Mouse (Mus musculus) gastrocnemius, postnatal 4 days (tissue): ENCODE results near the gene Fam189a1. TPM values are rescaled to one million over a fixed set of nuclear protein-coding genes. Genes with fewer than 3 reads are reported as not detected.

Experiments
- DNase-seq, 2 experiments: peaks; one replicate each; pipeline ENCODE4 v3.0.0; 2021 to 2022; ENCODE audit warnings: low spot score in 2 of 2, mixed read lengths in 2 of 2
- total RNA-seq, 2 experiments: library from RNA; stranded (reverse); gene quantifications; 2 replicates each; pipeline ENCODE4 v1.2.3; 2021

The Fam189a1 gene
- total RNA-seq, 2 experiments from 2014 or later: 0.34 to 0.41 TPM

DNA sequence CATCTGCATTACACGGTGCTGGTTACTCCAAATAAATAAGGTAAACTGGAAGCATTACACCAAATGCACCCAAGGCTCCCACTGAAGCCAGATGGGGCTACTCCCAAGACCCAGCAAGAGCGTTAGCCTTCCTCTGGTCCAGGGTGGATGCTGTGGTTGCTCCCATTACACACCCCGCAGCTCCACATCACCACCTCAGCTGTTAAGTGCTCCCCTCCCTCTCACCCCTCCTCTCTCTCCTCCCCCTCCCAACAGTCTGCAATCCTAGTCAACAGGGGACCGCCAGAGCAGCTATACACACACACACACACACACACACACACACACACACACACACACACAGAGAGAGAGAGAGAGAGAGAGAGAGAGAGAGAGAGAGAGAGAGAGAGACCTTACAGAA lies 109.7 kb downstream of the Fam189a1 start:
- DNase-seq: no peak

DNA sequence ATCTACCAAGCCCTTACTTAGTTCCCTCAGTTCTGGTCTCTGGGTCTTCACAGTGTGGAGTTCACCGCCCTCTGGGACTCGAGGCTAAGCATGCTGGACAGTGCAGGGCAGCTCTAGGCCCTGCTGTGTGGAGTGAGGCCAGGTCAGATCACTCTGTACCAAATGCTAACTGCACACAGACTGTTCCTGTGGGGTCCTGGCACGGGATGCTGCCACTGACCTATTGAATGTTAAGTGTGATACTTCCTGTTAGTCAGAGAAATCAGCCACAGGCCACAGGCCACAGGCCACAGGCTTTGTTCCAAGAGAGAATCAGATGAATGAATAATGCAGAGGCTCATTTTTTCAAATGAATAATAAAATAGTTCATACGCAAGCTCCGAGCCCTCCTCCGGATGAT lies 112.1 kb downstream of the Fam189a1 start:
- no peak for DNase-seq

DNA sequence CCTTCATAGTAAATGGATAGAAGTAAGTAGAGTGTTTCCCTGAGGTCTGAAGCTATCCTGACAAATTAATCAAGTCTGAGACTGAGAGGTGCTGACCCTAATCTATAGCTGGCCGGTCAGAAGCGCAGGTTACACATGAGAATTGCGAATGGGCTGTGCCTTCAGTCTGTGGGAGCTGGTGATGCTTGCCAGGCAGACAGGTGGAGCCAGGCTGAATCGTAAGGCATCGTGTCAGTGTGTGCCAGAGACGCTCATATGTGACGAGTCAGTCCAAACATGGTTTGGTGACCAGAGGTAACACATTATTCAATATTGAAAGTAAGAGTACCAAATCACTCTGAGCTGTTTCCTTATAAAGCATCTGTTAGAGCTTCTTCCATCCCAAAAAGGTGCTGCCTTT lies 115.3 kb downstream of the Fam189a1 start:
- no peak for DNase-seq

DNA sequence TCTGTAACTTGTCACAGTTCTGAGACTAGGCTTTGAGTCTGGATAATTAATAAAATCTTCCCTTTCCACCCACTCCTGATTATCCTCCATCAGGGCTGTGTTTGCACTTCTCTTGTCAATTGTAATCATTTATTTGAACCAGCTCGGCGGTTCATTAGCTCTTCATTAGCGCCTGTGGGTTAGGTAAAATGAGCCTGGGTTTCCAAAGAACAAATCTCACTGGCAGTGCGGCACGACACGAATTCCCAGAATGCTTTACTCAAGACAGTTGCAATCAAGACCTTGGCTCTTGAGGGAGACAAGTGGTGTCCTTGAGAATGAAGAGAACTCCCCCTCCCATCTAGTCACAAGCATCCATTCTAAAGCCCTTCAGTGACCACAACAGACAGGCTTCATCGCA lies 124.6 kb downstream of the Fam189a1 start:
- DNase-seq: no peak

DNA sequence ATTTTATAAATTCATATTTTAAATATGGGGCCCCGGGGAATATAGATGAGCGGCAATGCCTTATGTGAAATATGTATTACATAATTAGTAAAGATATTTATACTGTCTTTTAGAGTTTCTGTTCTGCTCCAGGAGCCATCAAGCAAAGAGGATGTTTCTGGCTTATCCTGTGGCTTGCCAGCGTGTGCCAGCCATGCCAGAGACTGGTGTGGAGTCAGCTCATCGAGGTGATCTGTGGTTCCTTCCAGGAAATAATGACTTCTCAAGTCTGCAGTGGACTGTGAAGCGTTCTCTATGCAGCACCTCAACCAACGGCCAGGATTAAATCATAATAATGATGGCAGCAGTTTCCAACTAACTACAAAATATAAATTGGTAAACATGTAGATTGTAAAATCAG lies 125.2 kb downstream of the Fam189a1 start:
- DNase-seq: no peak

- DNase-seq: no peak
Observed at GRCm38 (mm10) chr7:65029985-65030384, 126.4 kb downstream of the Fam189a1 start.

- no peak for DNase-seq
Observed at GRCm38 (mm10) chr7:65021298-65021697, 135.1 kb downstream of the Fam189a1 start.

DNA sequence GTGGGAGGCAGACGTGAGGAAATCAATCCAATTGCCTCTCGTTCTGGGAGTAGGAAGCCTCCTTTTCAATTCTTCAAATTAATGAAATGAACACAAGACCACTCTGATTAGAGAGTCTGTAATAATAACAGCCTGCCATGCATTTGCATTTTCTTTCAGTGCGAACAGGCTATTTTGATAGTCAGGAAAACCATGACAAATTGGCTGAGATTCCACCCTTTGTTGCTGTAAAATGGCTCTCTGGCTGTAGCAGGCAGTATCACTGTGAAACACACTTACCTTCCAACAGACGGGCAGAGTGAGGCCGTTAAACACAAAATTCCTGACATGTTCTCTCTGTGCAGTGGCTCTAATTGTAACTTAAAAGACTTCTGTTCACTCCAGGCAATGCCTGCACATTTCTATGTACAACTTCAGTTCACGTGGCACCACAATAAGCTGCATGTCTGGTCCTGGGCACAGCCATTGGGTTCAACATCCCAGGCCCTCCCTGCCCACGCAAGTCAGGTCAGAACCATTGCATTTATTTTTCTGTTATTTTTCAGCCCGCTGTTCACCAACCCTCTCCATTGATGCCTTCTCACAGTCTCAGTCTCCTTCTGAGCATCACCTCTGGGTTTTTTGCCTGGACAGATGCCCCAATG lies 138.2 kb downstream of the Fam189a1 start:
- no peak for DNase-seq

GRCm38 (mm10) chr7:65017348-65017747 lies 139.0 kb downstream of the Fam189a1 start:
- no peak for DNase-seq

GRCm38 (mm10) chr7:65011133-65011532 lies 145.2 kb downstream of the Fam189a1 start:
- no peak for DNase-seq

- DNase-seq: no peak
Observed at GRCm38 (mm10) chr7:65010275-65010674, 146.1 kb downstream of the Fam189a1 start.

DNA sequence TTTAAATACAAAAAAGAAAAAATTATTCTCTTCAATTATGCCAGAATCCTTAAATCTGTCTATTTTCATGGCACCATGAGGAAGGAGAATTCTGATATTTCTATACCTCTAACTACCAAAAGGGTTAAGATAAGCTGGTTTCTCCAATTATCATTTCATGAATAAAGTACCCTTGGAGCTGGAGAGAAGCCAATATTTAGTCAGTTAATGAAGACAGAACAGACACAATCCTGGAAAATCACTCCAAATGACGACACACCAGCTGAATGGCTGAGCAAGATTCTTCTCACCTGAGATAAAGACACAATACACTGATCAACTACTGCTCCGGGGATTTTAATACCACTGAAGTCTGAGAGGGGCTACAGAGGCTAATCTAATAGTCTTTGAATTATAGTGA lies 150.6 kb downstream of the Fam189a1 start:
- no peak for DNase-seq

DNA sequence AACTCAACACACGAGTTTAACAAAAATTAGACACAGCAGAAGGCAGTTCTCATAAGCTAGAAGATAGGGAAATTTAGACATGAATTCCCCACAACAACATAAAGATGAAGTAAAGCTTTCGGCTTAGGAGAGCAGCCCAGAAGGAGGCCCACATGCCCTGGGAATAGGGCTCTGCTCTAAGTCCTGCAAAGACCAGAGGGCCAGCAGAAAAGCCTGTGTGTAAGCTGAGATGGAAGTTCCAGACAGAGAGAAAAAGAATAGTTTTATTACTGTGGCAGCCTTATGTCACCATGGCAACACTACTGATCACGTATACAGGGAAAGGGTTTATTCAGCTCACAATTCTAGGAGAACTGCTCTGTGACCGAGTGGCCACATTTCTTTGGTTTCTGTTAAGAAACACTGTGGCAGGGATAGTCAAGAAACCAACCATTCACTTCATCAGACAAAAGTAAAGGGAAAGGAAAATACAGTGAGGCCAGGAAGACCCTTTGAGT lies 156.6 kb downstream of the Fam189a1 start:
- DNase-seq: no peak

DNA sequence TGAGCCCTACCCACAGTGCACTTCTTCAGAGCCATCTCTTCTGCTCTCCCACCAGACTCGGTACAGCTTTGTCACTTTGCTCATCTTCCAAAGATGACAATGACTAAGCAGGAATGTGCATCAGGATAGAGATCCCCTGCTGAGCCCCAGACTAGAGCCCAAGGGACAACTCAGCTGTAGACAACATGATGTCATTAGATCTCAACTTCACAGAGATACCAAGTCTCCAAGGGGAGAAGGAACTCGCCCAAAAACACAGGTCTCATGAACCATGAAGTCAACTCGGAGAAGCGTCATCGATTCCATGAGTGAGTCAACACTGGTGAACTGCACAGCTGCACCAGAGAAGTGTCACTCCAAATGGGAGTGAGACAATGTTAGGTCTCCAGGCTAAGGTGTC lies 158.6 kb downstream of the Fam189a1 start:
- no peak for DNase-seq

DNA sequence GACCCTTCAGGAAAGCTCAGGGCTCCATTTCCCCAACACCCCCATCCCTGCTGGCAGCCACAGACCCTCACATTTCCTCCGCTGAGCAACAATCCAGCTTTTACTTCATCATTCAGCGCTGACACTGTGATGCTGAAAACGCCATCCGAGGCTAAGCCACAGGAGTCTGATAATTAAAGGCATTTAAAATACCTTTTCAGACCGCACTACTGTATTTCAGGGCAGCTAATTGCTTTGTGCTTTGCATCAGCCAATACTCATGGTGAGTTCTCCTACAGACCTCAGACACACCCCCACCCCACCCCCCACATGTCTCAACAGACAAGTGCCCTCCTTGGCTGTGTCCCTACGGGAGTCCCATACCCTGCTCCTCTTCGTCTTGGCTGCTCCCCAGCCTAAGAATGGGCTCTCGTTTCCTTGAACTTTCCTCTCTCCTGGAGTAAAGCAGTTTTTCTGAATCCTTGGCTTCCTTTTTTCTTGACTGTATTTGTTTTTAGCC lies 160.4 kb downstream of the Fam189a1 start:
- no peak for DNase-seq

DNA sequence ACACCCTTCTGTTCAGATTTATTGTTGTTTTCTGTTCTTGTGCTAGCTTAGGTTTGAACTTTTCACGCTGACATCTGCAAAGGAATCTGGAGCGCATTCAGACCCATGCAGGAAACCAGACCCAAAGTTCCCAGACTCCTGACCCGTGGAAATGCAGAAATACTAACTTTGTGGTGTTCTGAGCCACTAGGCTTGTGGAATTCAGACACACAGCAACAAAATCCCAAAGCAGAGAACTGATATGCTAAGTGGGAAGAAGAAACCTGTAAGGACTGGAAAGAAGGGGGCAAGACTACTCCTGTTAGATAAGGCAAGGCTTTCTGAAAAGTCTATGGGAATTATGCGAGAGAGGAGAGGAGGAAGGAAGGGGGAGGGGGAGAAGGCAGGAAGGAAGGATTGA lies 167.0 kb downstream of the Fam189a1 start:
- no peak for DNase-seq

DNA sequence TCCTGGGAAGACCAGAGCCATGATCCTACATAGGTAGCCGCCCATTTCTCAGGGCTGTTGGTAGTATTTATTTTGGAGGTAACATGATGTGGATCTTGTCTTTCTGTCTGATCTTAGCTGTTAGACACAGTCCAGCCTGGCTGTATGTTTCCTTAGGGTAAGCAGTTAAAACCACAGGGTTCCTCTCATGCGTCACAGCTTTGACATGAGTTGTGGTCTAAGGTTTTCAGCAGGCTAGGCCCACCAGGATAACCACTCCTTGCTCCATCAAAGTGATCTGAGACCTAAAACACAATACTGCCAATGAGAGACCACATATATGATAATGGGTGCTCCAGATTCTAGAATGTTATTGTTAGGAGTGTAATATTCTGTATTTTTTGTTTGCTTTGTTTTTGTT lies 168.4 kb downstream of the Fam189a1 start:
- DNase-seq: no peak

GRCm38 (mm10) chr7:64984468-64985120 lies 171.8 kb downstream of the Fam189a1 start:
- no peak for DNase-seq

GRCm38 (mm10) chr7:64981511-64982235 lies 174.7 kb downstream of the Fam189a1 start:
- no peak for DNase-seq

- DNase-seq: no peak
Observed at GRCm38 (mm10) chr7:64973590-64974262, 182.6 kb downstream of the Fam189a1 start.

DNA sequence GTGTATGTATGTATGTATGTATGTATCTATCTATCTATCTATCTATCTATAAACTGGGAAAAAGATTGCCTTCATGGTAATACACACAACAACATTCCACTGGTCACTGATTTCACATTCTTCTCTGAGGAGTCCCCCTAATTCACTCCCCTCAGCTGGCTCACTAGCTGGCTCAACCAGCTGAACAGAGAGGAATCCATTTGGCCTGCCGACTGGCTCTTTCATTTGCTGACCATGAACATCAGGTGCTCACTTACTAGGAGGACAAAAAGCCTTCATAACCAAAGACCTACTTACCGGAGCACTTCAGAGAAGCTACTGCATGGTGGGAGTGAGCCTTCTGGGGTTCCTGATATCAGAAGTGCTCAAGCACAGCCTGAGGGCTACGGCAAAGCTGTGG lies 194.2 kb downstream of the Fam189a1 start:
- DNase-seq: no peak

DNA sequence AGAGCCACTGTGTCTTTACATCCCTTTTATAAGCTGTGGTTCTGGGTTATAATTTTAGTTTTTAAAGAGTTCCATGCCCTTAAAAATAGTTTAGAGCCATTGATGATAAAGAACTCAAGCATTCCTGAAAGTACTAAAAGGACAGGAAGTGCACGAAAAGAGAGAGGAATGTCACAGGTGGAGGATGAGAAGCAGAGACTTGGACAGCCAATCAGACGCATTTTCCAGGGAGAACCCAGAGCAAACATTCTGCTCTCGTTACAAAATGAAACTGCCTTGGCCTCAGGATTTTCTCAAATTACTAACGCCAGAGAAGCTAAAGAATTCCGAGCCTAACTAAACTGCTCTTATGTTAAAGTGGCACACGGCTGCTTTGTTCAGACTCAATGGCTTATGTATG lies 197.3 kb downstream of the Fam189a1 start:
- DNase-seq: no peak
